Mouse (Mus musculus): ENCODE data around the gene Gm28051.
A peak's percentile ranks its signal among the peaks of the same experiment; 100 is the strongest.

- TF ChIP-seq POLR2A (IDR thresholded peaks at IDR 0.05; ENCODE audit: low read depth, low read length) = 0 out of 2 replicates have a peak, but pooled peaks have one; percentile 36
- TF ChIP-seq E2F4 (IDR thresholded peaks at IDR 0.05; ENCODE audit: insufficient replicate concordance, low read depth, low read length) = no peak
- TF ChIP-seq CHD1 (IDR thresholded peaks at IDR 0.05; ENCODE audit: low read depth, low read length) = no peak
- peak; percentile 28; the same call in 1 of the 2 replicates for TF ChIP-seq MYC (IDR thresholded peaks at IDR 0.05; ENCODE audit: low read depth, low read length)
- TF ChIP-seq MAFK (IDR thresholded peaks at IDR 0.05; ENCODE audit: insufficient replicate concordance, low read length) = peak; percentile 17; the same call in 1 of the 2 replicates
Measured at GRCm38 (mm10) chr12:102695369-102696239, 62.0 kb downstream of the Gm28051 start.
